ENCODE assay signal across 18 mouse cellular contexts in genomic region chr12:99874609-99875008, GRCm38 (mm10). TPM values are rescaled to one million over a fixed set of nuclear protein-coding genes. Genes with fewer than 3 reads are reported as not detected.
A peak's percentile ranks its signal among the peaks of the same experiment; 100 is the strongest.
DNase-seq lines count a peak whose midpoint lies in the region; ATAC-seq lines count a peak whose summit lies in the region.
"Had no signal": no experiment of that assay in that cellular context is flagged by ENCODE, and none has a peak within 500 bp of the region (broad histone marks: within the 10 kb centered on the region; RNA-seq: fewer than 3 reads in every experiment).

No protein-coding gene starts in this region.

- H3K4me1 ChIP-seq in megakaryocyte, embryonic 14.5 days: peaks cover 34% of the 10 kb centered on the region
- H3K4me1 ChIP-seq: hindbrain, embryonic 13.5 days; lung, embryonic 15.5 days; neural tube, embryonic 15.5 days had no signal

- H3K27me3 ChIP-seq in megakaryocyte, embryonic 14.5 days (replicated peaks): no peaks in the 10 kb centered on the region
- H3K27me3 ChIP-seq: hindbrain, embryonic 13.5 days; liver, embryonic 12.5 days; lung, embryonic 15.5 days; neural tube, embryonic 15.5 days had no signal

- no peaks in the 10 kb centered on the region for H3K9me3 ChIP-seq in megakaryocyte, embryonic 14.5 days
- H3K9me3 ChIP-seq: hindbrain, embryonic 13.5 days; liver, embryonic 12.5 days; lung, embryonic 15.5 days; neural tube, embryonic 15.5 days had no signal

- H3K4me3 ChIP-seq in megakaryocyte, embryonic 14.5 days (replicated peaks): peak overlapping the region; percentile 74
- H3K4me3 ChIP-seq: hindbrain, embryonic 13.5 days; left cerebral cortex, adult 2 months; liver, embryonic 12.5 days; lung, embryonic 15.5 days; neural tube, embryonic 15.5 days had no signal

- DNase-seq in lung, postnatal 36 days: peak; percentile 6
- no peak for DNase-seq in lung, adult 18-20 months
- DNase-seq in NIH3T3 (ENCODE audit: low read depth): peak; percentile 19
- DNase-seq in cerebellum, adult 9-10 months: no peak
- no peak for DNase-seq in frontal cortex, postnatal 36 days (ENCODE audit: low spot score in 2 of 2)
- DNase-seq: cerebellum, postnatal 14 days; kidney, adult 18-20 months; kidney, postnatal 10 days; thymus, postnatal 25 days had no signal

- ATAC-seq in erythroid progenitor cell, adult 5-6 weeks (replicated peaks; ENCODE audit: low FRiP score, poor library complexity, severe bottlenecking): no peak
- ATAC-seq: forebrain, embryonic 14.5 days; liver, embryonic 12.5 days had no signal

- H3K36me3 ChIP-seq in megakaryocyte, embryonic 14.5 days (replicated peaks; ENCODE audit: low read length): peaks cover 16% of the 10 kb centered on the region
- H3K36me3 ChIP-seq: hindbrain, embryonic 13.5 days; liver, embryonic 12.5 days; lung, embryonic 15.5 days; neural tube, embryonic 15.5 days had no signal

RNA-seq across cellular contexts. Expression of gene Efcab11, which starts 9.6 kb away (rescaled TPM):
- polyA plus RNA-seq in megakaryocyte, embryonic 14.5 days (2012; ENCODE audit: insufficient read depth, low replicate concordance): 4.5 TPM in 1 of 2 replicates, not detected in the other
- 21.8 and 42.5 TPM in 2 replicates for total RNA-seq in erythroid progenitor cell, adult 5-6 weeks (2015; ENCODE audit: low replicate concordance)
- 24.9 and 46.2 TPM in 2 replicates for total RNA-seq in erythroid progenitor cell, adult 5-6 weeks (2017; ENCODE audit: low replicate concordance)
- total RNA-seq: gastrocnemius, adult 18-20 months had no signal

RNA-seq across cellular contexts. Expression of gene Tdp1, which starts 9.7 kb away (rescaled TPM):
- polyA plus RNA-seq in megakaryocyte, embryonic 14.5 days (2012; ENCODE audit: insufficient read depth, low replicate concordance): 6.7 and 6.9 TPM in 2 replicates
- 28.5 and 28.9 TPM in 2 replicates for total RNA-seq in erythroid progenitor cell, adult 5-6 weeks (2015; ENCODE audit: low replicate concordance)
- total RNA-seq in erythroid progenitor cell, adult 5-6 weeks (2017; ENCODE audit: low replicate concordance): 11.3 and 11.8 TPM in 2 replicates

Comparison
In these comparisons a context has a peak if more than half of its experiments do, and no peak if none do; other contexts are left out.
1. DNase-seq: peak in lung, postnatal 36 days (single experiment) and NIH3T3 (single experiment); none in lung, adult 18-20 months (0 of 2), cerebellum, adult 9-10 months (single experiment) and frontal cortex, postnatal 36 days (0 of 2).